Mouse (Mus musculus) retina, postnatal 7 days (tissue): ENCODE measurements around the gene Mta2.
"Not testable (repeated sequence)": the region's sequence is repeated elsewhere in the genome, so short reads cannot be mapped to it uniquely, and the experiment has no call there.

Experiments
- DNase-seq: peaks from one replicate; pipeline ENCODE4 v3.0.0-alpha.2; 2012; ENCODE audit warnings: low read depth, low spot score

Mta2 gene

GRCm38 (mm10) chr19:8967373-8967743 is 25.7 kb downstream of the Mta2 start:
- DNase-seq, result no peak

- DNase-seq, result no peak
Observed at GRCm38 (mm10) chr19:8967893-8968292, 26.2 kb downstream of the Mta2 start.

- not testable (repeated sequence) for DNase-seq
Observed at GRCm38 (mm10) chr19:8972491-8972890, 30.8 kb downstream of the Mta2 start.

DNA sequence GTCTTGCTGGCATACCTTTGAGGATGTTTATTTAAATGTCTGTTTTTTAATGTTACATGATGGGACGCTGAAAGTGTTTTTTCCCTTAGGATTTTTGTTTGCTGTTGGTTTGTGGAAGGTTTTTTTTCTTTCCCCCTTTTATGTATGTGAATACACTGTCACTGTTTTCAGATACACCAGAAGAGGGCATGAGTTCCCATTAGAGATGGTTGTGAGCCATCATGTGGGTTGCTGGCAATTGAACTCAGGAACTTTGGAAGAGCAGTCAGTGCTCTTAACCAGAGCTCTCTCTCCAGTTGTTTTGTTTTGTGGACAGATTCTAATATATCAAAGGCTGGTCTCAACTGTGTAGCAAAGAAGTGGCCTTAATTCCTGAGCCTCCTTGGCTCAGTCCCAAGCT is 33.0 kb downstream of the Mta2 start:
- DNase-seq, result no peak

DNA sequence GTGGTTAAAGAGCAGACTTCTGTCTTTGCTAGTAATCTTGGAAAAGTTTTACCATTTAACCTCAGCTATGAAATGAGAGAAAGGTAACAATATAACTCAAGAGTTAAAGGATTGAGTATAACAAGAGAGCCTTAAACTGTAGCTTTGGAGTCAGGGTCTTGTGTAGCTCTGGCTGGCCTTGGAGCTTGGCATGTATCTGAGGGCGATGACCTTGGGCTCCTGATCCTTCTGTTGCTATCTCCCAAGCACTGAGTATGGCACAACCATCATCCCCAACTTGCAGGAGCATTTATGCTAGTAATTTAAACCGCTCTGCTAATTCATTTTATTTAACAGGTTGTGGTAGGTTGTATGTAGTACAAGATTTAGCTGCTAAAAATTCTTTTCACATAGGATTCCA is 33.8 kb downstream of the Mta2 start:
- no peak for DNase-seq

- no peak for DNase-seq
Observed at GRCm38 (mm10) chr19:8976535-8976934, 34.9 kb downstream of the Mta2 start.

- no peak for DNase-seq
Observed at GRCm38 (mm10) chr19:8980771-8981170, 39.1 kb downstream of the Mta2 start.

GRCm38 (mm10) chr19:8981450-8982168 is 39.9 kb downstream of the Mta2 start:
- no peak for DNase-seq

GRCm38 (mm10) chr19:8982303-8983149 is 40.9 kb downstream of the Mta2 start:
- no peak for DNase-seq

DNA sequence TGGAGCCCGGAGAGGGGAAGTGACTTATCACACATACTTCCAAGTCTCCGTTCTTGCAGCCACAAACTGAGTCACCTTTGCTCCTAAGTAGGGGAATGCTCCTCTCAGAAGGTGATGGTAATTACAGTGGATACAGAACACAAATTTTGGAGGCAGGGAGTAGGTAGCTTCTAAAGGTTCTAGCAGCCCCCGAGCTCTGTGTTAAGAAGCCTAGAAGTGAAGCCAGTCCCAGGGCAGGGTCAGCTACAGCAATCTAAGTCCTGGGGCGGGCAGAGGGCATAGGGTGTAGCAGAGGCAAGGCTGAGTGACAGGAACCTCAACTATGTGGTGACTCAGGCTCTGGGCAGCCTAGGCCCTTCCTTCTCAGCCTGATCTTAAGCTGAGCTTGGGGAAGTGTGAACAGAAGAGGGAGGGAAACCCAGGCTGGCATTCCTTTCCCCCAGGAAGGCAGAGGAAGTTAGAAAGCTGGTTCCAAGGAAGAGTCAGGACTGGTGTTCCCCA is 41.5 kb downstream of the Mta2 start:
- DNase-seq, result no peak

DNA sequence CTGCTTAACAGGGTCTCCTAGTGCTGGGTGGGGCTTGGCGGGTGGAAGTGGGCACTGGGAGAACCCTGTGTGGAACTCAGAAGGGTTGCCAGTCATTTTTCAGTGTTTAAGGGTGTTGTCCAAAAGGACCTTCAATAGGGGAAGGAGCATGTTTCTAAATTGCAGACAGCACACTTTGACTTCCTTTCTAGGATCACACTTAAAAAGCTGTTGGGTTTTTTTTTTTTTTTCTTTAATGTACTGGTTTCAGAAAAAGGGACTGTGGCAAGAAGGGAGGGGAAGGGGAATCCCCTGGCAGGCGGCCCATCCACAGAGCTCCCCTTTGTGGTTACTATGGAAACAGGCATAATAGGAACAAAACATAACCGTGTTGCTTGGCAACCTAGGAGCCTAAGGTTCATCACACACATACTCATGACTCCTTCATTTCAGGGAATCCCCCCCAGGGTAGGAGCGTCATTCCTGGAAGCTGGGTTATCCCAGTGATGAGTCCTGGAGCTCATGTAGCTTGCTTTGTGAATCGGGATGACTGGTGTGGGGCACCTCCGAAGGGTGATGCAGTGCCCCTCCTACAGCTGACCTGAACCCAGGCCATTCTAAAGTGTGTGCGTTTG is 42.7 kb downstream of the Mta2 start:
- no peak for DNase-seq

DNA sequence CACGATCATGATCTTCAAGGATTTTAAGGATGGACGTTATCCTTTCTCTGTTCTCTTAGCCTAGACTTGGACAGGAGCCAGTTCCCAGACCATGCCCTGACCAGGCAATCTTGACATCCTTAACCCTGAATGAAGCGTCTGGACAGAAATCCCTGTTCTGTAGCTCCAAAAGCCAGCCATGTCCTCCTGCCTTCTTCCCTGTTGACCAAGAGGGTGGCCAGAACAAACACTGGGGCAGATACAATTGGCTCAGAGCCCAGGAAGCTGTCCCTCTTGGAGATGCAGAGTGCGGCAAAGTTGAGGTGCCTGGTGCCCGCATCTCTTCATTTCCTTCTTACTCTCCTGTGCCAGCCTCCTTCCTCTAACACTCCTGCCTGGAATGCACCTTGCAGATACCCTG is 44.2 kb downstream of the Mta2 start:
- DNase-seq, result no peak

DNA sequence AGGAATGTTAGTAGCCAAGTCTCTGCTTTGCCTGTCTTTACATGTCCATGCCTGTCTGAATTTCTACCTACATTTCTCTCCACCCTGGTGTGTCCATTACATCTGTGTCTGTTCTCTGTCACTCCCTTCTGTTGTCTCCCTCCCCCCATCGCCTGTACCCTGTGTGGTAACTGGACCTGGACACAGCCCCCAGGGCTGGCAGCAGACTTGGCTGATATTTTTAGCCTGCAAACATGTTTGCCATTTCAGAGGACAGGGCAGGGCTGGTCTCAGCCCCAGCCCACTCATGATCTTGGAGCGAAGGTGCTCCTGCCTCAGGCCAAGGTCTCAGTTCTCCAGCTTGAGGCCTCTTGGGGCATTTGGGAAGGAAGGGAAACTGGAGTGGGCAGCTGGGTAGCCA is 46.1 kb downstream of the Mta2 start:
- DNase-seq, result no peak

- no peak for DNase-seq
Observed at GRCm38 (mm10) chr19:8988346-8989065, 46.8 kb downstream of the Mta2 start.

- DNase-seq, result no peak
Observed at GRCm38 (mm10) chr19:8989066-8989566, 47.4 kb downstream of the Mta2 start, which contains the start of gene Ahnak. Ahnak (plus strand) TSS chr19:8989284.

- DNase-seq, result no peak
Observed at GRCm38 (mm10) chr19:8989567-8990431, 48.1 kb downstream of the Mta2 start.

GRCm38 (mm10) chr19:8990432-8991102 is 48.9 kb downstream of the Mta2 start:
- DNase-seq, result no peak

DNA sequence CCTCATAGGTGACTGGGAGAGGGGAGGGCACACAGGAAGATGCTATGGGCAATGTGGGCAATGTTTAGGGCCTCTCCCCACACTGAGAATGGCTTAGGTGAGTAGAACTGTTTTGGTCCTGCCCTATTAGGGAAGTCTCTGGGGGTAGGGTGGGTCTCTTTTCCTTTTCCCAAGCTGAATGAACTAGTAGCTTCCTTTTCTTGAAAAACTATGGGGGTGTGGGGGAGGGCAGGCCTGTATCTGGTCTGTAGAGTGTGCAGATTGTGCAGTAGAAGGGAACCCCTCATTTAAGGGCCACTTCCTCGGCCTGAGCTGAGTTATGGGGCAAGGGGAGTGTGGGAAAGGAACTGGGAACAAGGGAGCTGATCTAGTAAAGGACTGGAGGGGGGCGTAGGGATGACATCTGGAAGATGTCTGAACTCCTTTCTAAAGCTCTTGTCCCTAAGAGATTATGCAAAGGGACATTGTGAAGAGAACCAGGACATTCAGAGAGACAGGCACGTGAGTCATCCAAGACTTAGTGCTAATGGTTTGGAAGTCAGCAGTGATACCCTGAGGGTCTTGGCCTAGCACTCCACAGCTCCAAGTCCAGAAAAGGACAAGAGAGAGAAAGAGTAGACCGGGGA is 49.7 kb downstream of the Mta2 start:
- no peak for DNase-seq
